Mouse (Mus musculus): ENCODE results near the gene Gm1043.
A peak's percentile ranks its signal among the peaks of the same experiment; 100 is the strongest.

Gm1043 gene

DNA sequence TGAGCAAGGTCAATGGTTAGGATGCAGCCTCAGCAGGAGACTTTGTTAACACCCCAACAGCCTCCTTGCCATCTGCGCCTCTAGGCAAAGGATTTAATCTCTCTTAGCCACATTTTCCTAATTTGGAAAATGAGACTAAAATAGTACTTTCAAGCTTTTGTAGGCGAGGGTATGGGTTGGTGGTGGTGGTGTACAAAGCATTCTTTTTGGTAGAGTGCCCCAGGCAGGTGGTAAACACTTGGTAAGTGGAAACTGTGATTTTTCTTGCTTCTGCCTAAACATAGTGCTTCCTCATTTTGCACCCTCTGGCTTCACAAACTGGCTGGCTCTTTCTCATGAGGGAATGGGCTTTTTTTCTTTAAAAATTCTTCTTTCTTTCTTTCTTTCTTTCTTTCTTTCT lies 153.5 kb downstream of the Gm1043 start:
- ATAC-seq (ENCODE audit: insufficient number of reproducible peaks, low FRiP score, low TSS enrichment) = no peak

DNA sequence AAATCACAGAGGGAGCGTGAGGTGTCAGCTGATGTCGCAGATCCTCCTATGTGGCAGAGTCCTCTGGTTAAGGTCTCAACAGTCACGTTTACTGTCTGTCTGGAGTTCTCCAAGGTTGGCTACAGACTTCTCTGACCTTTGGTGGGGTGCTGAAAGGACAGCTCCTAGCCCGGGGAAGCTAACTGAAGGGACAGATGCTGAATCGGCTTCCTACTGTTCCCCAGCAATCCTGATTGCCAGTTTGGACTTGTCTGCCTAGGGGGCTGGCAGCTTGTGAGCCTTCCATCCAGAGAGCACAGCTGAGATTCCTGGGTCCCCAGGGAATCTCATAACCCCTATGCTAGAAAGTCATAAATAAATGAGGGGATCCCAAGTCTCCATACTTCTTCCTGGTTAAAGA lies 155.4 kb downstream of the Gm1043 start:
- no peak for ATAC-seq (ENCODE audit: insufficient number of reproducible peaks, low FRiP score, low TSS enrichment)

DNA sequence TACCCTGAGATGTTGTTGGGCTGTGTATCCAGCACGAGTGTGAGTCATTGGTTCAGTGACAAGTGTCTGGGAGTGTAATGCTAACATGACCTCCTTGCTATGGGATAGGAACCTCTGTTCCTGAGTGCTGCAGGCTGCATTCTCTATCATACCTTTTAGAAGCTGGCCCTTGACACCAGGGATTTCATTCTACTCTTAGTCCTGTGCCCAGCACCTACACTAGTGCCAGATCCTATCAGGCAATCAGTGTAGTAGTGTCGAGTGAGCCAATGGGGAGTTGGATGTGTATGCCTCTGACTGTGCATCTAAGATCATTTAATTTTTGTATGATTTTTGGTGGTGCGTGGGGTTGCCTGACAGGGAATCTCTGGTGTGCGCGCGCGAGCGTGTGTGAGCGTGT lies 156.1 kb downstream of the Gm1043 start:
- no peak for ATAC-seq (ENCODE audit: insufficient number of reproducible peaks, low FRiP score, low TSS enrichment)

DNA sequence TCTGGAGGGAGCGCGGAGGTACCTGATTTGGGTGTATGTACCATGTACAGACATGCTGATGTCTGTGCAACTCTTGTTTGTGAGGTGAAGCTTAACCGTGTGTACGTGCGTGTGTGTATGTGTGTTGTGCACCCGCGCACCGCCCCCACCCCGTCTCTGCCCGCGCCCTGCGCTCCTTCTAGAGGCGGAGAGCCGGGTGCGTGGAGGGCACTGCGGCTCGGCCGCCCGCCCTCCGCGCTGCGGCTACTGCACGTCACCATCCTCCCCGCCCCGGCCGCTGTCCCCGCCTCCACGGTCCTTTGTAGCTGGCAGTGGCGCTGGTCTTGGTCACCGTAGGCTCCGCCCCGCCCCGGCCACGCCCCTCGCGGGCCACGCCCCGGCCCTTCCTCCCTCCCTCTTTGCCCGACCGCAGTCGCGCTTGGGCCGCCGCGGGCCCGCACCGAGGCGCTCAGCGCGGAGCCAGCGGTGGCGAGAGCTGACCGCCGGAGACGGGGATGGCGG lies 156.5 kb downstream of the Gm1043 start, which contains the start of gene Crmp1:
Gene Crmp1 (plus strand): TSS at position 290 of the 501 bp plus-strand sequence.
- ATAC-seq (ENCODE audit: insufficient number of reproducible peaks, low FRiP score, low TSS enrichment) = peak; percentile 76

DNA sequence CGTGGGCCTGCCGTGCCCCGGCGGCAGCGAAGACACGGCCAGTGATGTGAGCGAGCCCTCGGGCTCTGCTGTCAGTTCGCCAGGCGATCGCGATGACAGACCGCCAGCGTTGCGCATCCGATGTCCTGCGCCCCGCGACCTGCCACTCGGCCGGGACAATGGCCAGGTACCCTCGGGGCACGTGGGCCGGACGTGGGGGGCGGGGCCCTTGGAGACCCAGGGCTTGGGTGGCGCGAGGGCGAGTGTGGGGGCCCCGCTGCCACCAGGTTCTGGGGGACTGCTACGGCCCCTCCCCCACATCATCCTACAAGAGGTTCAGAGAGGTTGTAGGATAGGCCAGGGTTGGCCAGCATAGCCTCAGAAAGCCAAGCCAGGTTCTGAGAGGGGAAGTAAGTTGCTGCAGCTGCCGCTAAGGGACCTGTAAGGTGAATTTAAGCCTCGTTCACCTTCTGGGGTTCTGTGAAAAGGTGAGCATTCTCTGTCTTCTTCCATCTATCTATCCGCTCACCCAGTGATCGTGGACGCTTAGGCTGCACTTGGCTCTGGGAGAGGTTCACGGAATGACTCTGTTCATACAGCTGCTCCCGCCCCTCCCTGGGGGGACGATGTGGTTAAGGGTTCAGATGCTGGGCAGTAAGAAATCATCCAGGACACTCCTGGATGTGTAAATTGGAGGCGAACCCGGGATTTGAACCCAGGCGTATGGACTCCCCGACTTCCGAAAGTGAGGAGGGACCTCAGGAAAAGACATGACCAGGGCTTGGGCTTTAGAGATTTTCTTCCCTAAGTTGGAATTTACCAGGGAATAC lies 157.4 kb downstream of the Gm1043 start:
- no peak for ATAC-seq (ENCODE audit: insufficient number of reproducible peaks, low FRiP score, low TSS enrichment)

DNA sequence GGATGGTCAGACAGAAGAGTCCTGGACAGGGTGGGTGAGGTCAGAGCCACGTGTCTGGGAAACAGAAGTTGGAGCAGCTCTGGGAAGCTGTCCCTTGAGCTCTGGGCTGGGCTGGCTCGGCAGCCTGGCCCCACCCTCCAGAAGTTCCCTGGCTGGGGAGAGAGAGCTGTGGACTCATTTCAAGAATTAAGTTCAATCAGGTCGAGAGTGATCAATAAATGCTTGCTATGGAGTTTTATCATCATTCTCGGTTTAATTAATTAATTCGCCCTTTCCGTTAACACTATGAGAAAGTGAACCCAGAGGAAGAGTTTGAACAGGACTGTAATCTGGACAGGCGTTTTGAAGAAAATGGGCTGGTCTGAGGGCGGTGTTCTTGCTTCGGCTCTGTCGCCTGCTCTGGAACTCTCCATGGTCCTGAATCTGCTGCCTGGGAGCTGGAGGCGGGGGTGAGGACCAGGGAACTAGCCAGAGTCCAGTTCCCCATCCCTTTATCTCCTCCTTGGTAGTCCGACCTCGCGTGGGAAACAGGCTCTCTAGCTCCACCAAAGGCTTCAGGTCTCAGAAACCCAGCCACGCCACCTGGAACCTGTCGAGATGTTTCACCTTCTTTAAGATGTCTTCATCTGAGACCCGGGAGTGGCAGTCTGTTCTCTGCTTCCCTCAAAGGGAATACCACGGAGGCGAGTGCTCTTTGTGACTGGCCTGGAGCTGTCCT lies 158.2 kb downstream of the Gm1043 start:
- no peak for ATAC-seq (ENCODE audit: insufficient number of reproducible peaks, low FRiP score, low TSS enrichment)

DNA sequence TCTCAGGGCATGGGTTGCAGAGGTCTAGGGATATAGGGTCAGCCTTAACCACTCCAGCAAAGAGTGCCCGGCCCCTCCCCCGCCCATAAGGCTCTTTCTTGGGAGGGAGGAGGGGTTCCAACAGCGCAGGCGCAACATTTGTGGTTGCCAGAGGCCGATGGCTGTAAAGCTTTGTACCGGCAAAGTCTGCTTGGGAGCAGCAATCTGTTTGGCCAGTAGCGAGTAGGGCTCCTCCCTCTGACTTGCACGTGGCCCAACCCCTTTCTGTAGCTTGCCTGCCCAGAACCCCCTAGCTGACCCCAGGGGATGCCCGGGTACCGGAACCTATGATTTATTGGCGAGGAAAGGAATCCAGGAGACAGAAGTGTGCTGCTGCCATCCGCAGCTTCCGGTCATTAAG lies 159.0 kb downstream of the Gm1043 start:
- ATAC-seq (ENCODE audit: insufficient number of reproducible peaks, low FRiP score, low TSS enrichment) = no peak

DNA sequence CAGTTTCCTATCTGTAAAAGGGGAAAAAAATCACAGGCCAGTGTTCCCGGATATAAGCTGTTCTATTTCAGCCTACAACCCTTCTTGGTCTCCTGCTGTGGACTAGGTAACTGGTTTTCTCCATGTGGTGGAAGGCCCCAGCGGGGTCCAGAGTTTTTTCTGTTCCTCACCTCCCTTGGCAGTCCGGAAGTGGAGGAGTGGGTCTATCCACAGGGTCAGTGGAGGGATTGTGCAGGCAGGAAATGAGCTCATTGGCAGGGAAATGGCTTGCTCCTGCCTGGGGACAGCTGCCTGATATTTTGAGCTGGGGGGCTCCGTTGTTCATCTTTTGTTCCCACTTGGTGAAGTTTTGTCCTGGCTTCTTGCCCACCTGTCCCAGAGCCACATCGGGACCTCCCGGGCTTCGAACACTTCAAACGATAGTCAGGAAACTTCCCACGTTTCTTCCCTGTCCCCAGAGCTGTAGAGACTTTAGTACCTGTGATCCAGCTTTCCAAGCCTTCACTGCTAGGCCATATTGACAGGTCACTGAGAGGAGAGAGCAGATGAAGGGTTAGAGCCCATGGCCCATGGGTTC lies 159.6 kb downstream of the Gm1043 start:
- ATAC-seq (ENCODE audit: insufficient number of reproducible peaks, low FRiP score, low TSS enrichment) = no peak

DNA sequence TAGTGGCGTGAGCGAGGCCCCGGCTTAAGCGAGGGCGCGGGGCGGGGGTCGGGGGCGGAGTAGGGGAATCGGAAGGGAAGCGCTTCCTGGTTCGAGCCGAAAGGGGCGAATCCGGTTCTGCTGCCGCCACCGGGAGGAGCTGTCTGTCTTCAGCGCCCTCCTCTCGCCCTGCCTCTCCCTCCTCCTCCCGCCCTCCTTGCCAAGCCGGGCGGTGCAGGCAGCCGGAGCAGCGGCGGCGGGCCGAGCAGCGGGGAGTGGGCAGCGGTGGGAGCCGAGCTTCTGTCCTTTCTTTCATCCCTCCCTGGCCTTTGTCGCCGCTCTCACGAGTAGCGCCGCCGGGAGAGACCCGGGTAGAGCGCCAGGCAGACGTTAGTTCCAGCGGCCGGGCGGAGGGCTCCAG lies 160.5 kb downstream of the Gm1043 start:
- ATAC-seq (ENCODE audit: insufficient number of reproducible peaks, low FRiP score, low TSS enrichment) = no peak

DNA sequence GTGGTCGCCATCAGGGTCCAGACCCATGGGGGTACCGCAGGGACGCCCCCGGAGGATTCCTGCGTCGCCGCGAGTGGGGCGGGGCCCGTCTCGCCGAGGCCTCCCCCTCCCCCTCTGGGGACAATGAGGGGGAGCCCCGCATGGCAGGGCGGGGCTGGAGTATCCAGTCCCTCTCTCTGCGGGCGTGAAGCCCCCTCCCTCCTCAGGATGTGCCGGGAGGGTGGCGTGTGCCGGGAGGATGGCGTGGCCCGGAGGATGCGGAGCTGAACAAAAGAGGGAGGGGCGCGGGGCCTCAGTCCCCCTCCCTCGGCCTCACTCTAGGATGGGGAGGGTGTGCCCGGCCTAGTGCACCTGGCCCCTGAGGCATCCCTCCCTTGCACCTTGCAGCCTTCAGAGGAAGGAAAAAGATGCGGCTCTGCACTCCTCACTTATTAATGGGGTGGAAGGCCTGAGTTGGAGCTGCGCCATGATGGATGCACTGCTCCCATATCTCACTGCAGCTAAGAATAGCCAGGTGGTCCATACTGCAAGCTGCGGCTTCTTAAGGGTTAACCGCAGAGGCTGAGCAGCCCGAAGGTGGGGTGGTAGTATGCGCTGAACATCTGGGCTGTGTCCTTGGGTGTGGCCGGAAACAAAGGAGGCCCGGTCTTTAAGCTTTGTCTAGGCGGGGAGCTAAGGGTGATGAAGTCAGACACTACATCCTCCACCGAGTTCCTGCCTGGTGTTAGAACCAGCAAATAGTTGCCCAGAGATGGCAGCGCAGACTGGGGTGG lies 161.2 kb downstream of the Gm1043 start:
- no peak for ATAC-seq (ENCODE audit: insufficient number of reproducible peaks, low FRiP score, low TSS enrichment)

DNA sequence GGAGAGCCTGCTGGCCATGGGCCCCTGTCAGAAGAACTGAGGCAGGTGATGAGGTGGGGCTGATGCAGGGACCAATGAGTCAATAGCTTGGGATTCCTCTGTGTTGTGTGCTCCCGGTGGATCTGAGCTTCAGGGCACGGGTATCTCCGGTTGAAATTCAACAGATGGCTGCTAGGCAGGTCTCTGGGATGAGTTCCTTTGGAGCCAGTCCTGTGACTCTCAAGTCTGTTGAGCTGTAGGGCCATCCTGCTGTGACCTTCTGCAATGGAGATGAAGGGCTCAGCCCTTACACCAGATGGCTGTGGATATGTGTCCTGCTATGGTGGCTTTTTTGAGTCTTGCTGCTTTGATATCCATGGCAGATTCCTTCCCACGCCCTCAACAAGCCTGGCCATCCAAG lies 162.3 kb downstream of the Gm1043 start:
- peak; percentile 68 for ATAC-seq (ENCODE audit: insufficient number of reproducible peaks, low FRiP score, low TSS enrichment)

DNA sequence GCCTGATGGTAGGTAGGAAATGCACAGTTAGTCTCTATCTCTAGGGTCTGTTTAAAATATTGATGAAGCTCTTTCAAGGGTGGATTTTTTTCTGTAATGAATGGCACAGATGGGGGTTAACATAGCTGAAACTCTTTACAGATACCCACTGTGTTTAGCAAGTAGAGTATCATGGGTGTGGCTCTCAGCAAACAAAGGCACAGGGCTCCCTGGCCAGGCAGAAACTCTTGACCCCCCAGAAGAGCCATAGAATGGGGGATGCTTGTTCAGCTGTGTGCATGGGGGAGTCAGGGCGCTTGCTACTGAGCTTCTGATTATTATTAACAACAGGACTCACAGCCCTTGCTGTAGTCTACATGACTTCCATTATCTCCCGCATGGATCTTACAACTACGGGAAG lies 163.7 kb downstream of the Gm1043 start:
- no peak for ATAC-seq (ENCODE audit: insufficient number of reproducible peaks, low FRiP score, low TSS enrichment)

DNA sequence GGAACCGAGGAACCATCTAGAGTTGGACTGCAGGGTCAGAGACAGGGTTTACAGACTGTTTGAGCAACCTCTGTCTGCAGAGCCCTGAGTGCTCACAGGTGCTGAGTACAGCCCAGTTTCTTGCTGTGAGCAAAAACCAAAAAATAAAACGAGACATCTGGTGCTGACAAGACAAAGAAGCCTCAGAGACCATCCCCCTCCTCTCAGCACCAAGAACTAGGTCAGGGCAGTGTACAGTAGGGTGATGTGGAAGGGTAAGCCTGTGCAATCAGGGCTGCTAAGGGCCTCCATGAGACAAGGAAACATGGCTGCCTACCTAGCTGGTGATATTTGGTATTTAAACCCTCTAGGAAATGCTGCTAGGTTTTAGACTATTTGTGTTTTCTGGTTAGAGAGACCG lies 166.4 kb downstream of the Gm1043 start:
- ATAC-seq (ENCODE audit: insufficient number of reproducible peaks, low FRiP score, low TSS enrichment) = no peak

DNA sequence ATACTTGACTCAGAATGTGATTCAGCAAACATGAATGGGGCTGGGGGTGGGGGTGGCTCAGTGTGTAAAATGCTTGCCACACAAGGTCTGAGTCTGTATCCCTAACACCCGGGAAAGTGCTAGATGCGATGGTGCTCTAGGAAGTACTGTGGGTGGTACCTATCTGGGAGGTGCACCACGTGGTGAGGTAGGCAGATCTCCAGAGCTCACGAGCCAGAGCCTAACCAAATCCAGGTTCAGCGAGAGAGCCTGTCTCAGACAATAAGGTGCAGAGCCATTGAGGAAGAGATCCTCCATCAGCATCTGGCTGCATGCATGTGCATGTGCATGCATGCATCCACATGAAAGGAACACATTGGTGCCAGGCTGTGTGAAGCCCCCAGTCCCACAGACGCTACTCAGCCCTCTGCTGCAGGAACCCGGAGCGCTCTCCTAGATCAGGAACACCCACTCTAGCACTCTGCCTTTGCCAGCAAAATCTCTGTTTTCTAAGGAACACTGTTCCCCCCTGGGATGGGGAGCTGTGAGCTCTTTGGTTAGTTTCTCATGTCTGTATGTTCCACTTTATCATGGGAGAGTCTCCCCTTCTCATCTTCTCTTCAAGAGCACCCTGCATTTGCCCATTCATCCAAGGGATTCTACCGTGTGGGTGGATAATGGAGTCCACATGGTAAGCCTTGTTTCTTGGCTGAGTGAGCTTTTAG lies 167.1 kb downstream of the Gm1043 start:
- no peak for ATAC-seq (ENCODE audit: insufficient number of reproducible peaks, low FRiP score, low TSS enrichment)

DNA sequence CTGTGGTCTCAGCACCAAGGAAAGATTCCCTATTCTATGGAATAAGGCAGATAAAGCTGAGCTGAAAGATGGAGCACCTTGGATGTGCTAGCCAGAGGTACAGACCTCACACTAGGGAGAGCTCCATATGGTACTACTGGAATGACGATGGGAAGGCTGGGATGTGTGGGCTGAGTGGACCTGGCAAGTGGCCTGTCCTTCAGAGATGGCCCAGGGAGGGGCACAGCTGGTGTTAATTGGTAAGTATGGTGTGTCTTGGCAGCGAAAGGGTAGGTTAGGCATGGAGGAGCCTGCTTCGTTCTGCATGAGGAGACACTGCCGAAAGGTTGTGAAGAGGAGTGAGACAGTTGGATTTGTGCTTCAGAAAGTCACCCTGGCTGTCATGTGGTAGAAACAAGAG lies 169.4 kb downstream of the Gm1043 start:
- peak; percentile 6; the same call in 1 of the 2 replicates for ATAC-seq (ENCODE audit: insufficient number of reproducible peaks, low FRiP score, low TSS enrichment)

DNA sequence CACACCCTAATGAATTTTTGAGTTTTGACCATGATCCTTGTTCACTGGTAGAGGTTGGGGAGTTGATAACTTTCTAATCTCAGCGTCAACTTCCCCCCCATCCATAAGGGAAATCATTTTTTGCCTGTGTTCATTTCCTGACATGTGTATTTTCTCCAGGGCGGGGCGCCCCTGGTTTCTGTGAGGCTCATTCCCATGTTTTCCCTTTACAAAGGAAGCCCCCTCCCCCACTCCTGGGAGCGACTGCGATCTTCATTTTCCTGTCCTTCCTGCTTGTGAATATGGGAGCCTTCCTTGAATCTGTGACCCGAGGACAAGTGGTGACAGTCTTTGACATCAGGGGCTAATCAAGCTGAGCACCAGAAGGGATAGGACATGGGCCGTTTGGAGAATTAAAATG lies 171.7 kb downstream of the Gm1043 start:
- ATAC-seq (ENCODE audit: insufficient number of reproducible peaks, low FRiP score, low TSS enrichment) = no peak

DNA sequence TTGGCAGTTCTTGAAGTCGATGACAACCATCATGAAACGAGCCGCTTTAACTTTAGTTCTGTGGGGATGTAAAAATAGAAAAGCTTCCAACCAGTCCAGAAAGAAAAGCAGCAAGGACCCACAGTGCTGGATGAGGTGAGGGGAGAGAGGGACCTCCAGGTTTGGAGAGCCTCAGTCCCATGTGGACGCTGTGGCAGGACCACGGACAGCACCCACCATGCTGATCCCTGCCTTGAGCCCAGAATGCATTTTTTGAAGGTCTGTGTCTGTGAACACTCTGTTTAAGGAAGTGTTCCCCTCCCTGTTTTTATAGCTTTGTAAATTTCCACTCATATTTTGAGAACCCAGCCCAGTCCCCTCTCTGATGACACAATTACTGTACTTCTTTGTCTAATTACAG lies 172.1 kb downstream of the Gm1043 start:
- no peak for ATAC-seq (ENCODE audit: insufficient number of reproducible peaks, low FRiP score, low TSS enrichment)

DNA sequence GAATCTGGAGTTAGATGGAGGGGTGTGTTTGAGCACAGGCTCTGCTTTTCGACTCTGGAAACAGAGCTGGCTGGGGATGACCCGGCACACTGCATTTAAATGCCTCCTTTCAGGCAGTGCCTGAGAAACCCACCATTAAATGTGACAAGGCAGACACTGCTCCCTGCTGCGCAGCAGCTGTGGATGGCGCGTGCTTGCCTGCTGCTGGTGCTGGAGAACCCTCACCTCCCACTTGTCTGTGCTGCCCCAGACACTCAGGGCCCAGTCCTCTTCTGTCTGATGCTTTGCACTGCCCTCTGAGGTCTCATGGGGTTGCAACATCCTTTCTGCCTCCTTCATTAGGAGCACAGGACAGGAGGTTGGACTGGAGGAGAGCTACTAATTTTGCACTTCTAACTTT lies 176.6 kb downstream of the Gm1043 start:
- ATAC-seq (ENCODE audit: insufficient number of reproducible peaks, low FRiP score, low TSS enrichment) = no peak

DNA sequence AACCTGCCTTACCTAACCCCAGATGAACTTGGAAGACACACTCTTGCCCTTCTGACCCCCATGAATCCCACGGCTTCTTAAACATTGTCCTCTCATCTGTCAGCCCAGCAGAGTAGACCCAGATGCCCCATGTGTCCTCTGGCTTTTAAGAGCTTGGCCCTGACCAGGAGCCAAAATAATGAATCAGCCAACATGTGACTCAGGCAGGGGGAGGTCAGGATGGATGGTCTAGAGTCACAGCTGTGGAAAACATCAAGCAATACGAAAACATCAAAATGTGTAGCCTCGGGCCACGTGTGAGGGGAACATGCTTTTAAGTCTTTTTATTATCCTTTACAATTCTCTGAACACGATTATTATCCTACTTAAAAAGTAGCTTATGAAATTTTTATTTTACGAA lies 178.6 kb downstream of the Gm1043 start:
- no peak for ATAC-seq (ENCODE audit: insufficient number of reproducible peaks, low FRiP score, low TSS enrichment)

All from cerebellum, adult (tissue).